Mouse (Mus musculus) splenic B cell, adult 2 months (primary cell): ENCODE results near the gene Insl5.

Experiments used
- DNase-seq: peaks from one replicate; pipeline ENCODE4 v3.0.0-alpha.2; 2011; ENCODE audit warnings: low read depth, low spot score
- H3K27me3 ChIP-seq: 2 replicates; pipeline ENCODE4 v1.6.1; 2012; ENCODE audit warnings: mild to moderate bottlenecking, low read length, moderate library complexity, mixed read lengths; ENCODE audit not compliant: control insufficient read depth, poor library complexity, insufficient read depth, severe bottlenecking
- H3K36me3 ChIP-seq: 2 replicates; pipeline ENCODE4 v1.6.1; 2012; ENCODE audit warnings: mild to moderate bottlenecking, low read length, moderate library complexity, mixed read lengths; ENCODE audit not compliant: control insufficient read depth, poor library complexity, insufficient read depth, severe bottlenecking

The Insl5 gene

DNA sequence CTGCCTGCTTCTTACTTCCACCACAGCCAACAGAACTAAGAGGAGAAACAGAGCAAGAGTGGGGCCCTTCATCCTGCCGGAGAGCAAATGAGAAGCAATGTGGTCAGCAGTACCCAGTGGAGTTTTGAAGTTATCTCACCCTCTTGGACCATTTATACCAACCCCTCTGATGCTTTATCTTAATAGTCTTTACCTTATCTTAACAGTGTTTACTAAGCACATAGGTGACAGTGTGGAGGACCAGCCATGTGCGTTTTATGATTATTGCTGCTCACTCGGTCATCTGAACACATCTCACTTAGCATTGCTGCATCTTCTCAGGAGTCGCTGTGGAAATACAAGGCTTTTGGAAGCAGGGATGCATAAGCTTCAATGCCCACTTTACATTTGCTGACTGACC is at the start of gene Insl5:
Insl5 (minus strand) TSS at position 222 of the 400 bp plus-strand sequence.
- Histone ChIP-seq H3K36me3 (no peaks in the 10 kb centered on the region), H3K27me3 (no peaks in the 10 kb centered on the region)
- no peak for DNase-seq

DNA sequence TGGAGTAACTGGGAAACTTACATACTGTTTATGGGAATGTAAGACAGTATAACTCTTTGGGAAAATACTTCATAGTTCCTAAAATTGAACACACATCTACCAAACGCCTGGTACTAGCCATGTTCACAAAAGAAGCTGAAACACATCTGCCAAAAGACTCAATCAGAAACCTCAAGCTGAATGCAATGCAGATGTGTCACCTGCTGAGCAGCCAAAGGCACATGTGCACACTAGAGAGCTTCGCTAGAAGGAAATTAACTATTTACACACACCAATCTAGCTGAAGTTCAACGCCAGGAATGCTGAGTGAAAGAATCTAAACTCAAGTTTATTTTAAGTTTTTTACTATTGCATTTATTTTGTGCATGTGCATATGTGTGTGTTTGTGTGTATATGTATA is 44.0 kb upstream of the Insl5 start:
- DNase-seq, result no peak
- Histone ChIP-seq H3K27me3 (no peaks in the 10 kb centered on the region), H3K36me3 (no peaks in the 10 kb centered on the region)

DNA sequence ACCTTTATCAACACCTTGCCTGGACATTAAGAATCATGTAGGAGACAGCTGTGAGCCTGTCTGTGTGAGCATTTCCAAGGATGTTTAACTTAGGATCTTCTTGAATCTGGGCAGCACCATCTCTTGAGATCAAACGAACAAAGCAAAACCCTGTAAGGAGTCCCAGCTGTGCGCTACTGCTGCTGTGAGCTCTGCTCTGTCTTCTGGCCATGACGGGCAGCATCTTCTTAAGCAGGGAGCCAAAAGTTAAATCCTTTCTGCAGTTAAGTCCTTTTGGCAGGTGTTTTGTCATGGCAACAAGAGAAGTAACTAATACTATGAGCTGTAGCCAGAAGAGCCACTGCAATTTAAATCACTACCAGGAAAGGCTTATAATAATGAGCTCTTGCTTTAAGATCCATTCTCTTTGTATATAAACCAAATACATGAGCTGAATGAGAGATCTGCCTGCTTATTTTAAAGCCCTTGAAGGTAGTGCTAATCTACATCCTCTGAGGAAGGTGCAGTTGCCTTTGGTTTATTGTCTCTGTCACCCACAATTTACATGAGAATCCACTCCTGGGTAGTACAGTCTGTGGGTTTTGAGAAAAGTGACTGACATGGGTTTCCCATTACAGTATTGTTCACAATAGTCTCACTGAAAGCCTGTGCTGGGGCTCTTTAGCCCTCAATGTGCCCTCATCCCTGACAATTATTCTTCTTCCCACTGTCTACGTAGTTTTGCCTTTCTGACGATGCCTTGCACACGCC is 41.4 kb upstream of the Insl5 start:
- no peaks in the 10 kb centered on the region for H3K36me3 ChIP-seq
- no peak for DNase-seq

DNA sequence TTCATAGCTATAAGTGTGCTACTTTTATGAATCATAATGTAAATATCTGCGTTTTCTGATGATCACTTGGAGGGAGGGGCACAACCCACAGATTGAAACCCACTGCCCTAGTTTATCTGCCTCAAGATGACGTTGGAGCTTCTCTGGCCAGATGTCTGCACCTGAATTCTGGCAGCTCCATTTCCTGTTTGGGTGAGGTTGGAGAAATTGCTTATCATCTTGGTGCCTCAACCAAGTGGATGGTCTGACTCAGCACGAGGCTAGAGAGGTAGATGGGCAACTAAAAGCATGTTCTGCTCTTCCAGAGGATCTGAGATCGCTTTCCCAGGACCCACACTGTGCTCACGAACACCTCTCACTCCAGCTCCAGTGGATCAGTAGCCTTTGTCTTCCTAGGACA is 38.3 kb upstream of the Insl5 start:
- DNase-seq, result no peak
- Histone ChIP-seq H3K36me3 (no peaks in the 10 kb centered on the region), H3K27me3 (no peaks in the 10 kb centered on the region)

More for the DNA sequence above, 41.4 kb upstream of the Insl5 start:
- H3K27me3 ChIP-seq, result no peaks in the 10 kb centered on the region

DNA sequence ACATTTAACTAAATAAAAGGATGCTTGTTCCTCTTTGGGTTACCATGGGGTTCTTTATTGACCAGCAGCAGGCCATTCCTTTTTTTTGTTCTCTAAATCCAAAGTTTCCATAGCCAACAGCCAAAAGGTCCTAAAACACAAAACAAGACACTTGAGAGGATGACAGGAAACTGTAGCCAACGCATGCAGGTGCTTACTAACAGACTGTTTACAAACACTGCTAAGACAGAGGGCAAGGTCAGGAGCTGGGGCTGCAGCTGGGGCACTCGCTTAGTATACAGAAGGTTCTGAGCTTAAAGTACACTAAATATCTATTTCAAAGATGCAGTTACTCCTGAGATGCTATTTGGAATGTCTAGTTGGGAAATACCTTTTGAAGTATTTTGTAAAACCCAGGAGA is 37.8 kb upstream of the Insl5 start:
- Histone ChIP-seq H3K27me3 (no peaks in the 10 kb centered on the region), H3K36me3 (no peaks in the 10 kb centered on the region)
- DNase-seq, result no peak

DNA sequence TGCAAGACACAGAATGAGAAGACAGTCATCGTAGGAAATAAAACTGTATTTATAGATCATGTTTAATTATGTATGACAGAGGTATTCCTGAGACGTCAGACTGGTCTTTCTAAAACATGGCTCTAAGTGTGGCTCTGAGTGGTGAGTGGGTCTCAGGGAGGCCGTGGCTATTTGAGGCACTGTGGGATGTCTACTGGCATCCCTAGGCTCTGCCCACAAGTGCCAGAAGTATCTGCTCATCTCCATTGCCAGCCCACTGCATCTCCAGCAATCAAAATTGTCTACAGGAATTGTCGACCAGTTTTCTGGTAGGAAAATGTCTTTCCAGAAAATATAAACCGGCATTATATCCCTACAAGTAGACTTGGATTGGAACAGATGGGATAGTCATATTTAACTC is 30.3 kb upstream of the Insl5 start:
- DNase-seq, result no peak
- Histone ChIP-seq H3K27me3 (no peaks in the 10 kb centered on the region), H3K36me3 (no peaks in the 10 kb centered on the region)

DNA sequence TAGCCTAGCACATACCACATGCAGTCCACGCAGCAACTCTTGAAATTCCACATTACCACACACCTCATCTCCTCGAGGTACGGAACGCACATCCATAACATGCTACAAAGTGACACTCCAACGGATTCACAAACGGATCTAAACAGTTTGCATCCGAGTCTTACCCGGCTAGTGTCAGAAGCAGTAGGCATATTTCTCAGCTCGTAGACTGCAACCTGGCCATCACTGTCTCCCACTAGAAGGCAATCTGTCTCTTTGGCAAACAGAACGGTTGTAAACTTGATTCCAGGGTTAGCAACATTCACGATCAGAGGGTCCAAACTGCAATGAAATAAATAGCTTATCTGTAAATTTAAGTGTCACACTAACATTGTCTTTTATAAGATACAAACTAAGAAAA is 21.4 kb upstream of the Insl5 start:
- DNase-seq, result no peak
- Histone ChIP-seq H3K27me3 (no peaks in the 10 kb centered on the region), H3K36me3 (no peaks in the 10 kb centered on the region)

DNA sequence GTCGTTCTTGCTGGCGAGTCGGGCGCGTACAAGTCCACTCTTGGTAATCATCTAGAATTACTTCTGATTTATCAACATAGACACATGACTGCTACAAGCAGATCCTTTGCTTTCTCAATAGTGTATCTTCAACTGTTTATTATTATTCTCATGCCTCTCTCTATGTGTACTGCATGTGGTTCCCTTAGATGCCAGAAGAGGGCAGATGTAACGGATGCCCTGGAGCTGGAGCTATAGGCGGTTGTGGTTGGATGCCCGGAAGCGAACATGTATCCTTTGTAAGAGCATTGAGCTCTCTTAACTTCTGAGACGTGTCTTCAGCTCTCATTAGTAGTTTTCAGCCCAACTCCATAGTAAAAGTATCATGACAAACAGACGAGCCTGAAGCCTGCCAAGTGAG is 16.4 kb upstream of the Insl5 start:
- no peaks in the 10 kb centered on the region for H3K27me3 ChIP-seq
- DNase-seq, result peak; percentile 7
- no peaks in the 10 kb centered on the region for H3K36me3 ChIP-seq

DNA sequence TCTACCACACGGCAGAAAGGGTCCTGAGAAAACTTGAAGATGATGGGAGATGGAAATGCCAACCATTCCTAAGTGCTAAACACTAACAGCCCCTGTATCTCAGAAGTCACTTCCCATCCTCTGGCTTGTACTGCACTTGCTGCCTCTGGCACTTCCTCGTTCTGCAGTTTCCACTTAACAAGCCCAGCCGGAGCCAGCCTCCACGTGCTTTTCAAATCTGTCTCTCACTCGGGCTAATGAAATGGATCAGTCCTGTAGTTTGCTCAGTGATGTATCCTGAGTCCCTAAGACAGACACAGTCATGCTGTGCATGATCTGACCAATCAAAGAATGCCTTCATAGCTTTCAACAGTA is 13.2 kb upstream of the Insl5 start:
- no peak for DNase-seq
- Histone ChIP-seq H3K27me3 (no peaks in the 10 kb centered on the region), H3K36me3 (no peaks in the 10 kb centered on the region)

DNA sequence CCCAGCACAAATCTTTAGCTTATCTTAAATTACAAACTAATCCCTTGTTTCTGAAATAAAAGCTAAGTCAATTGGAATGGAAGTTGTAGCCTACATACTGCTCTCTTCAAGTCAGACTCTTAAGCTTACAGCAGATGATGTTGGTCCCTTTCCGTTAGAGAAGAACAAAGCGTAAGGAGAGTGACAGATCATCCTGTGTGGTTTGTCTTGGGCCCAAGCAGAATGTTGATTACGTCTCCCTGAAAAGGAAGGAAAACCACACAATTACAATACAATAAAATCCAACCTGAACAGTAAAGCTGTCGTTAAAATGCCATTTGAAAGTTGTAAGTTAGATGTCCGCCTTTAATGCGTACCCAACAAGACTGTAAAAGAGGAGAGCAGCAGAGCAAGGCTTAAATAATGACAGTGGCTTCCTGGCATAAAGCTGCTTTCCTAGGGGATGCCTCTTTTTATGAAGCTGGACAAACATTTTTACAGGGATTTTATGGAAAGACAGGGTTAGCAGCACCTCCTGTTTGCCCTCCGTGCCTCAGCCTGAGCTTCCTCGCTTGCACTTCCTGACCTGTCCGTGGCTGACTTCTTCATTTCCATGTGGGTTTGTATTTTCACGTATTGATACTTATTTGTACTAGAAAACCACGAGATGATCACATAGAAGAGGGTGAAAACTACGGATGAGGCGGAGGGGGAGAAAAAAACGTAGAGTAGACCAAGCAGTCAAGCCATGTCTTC is 12.6 kb upstream of the Insl5 start:
- no peak for DNase-seq
- H3K36me3 ChIP-seq, result no peaks in the 10 kb centered on the region

DNA sequence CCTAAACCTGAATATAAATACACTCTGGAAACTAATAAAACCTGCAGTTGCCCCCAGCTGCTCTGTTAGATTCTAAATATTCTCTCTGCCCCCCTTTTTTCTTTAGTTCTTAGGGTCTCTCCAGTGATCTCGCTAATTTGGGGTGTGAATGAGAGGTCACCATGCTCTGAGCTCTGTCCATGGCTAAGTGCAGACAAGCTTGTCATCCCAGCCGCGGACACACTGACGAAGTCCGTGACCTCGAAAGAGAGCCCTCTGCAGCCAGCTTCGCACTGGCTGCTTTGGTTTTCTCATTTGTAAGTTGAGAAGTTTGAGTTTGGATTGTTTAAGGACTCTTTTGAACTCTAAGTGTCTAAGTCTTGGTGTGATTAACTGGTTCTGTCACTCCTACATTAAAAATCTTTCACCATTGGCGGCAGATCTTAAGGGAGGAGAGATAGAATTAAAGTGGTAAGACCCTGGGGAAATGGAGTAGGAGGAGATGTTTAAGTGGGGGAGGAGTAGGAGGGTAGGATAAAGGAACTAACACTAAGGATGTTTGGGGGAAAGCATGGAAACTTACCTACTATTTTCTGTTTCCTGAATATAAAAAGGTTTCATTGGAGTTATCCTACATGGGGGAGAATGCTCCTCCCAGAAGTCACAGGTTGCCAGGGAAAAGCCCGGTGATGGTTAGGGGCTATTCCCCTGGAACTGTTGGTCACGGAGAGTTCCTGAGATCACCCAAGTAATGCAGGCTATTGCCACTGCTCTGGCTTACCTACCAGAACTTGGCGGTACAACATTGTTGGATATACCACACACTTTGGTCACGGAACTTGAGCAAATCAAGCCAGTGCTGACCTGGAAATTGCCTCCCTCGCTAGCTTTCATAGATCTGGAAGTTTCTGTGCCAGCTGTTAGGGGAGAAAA is 1.8 kb upstream of the Insl5 start:
- no peak for DNase-seq
- Histone ChIP-seq H3K36me3 (no peaks in the 10 kb centered on the region), H3K27me3 (no peaks in the 10 kb centered on the region)

More for the DNA sequence above, 12.6 kb upstream of the Insl5 start:
- no peaks in the 10 kb centered on the region for H3K27me3 ChIP-seq

DNA sequence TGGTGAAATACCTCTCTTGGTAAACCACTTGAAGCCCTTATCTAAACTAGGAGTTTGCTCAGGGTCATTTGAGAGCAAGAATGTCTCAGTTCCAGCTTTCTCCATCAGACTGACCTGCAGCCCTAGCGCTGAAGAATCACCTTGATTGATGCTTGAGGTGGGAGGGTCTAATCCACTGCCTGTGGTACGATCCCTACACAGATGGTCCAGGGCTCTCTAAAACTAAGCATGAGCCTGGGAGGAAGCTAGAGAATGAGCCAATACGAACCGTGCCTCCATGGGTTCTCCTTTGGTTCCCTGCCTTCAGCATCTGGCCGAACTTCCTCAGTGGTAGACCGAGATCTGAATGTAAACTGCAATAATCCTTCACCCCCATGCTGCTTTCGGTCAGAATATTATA is 1.1 kb upstream of the Insl5 start:
- H3K36me3 ChIP-seq, result no peaks in the 10 kb centered on the region
- H3K27me3 ChIP-seq, result no peaks in the 10 kb centered on the region
- no peak for DNase-seq

DNA sequence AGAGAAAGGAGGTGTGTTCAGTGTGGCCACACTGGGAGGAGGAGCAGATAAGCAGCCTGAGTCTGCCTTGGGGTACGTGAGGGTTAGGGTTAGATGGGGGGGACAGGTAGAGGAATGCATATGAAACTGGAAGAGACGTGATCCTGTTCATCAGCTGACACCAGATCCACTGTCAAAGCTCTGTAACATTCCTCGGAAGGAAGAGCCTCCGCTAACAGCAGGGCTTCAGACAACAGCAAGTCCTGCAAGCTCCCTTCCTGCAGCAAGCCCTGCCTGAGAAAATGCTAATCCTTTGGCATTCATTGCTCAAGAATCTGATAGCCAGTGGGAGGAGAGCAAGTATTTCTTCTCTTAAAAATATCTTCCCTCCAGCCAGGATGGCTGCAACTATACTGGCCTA is 13.2 kb downstream of the Insl5 start:
- Histone ChIP-seq H3K36me3 (no peaks in the 10 kb centered on the region), H3K27me3 (no peaks in the 10 kb centered on the region)
- DNase-seq, result no peak

DNA sequence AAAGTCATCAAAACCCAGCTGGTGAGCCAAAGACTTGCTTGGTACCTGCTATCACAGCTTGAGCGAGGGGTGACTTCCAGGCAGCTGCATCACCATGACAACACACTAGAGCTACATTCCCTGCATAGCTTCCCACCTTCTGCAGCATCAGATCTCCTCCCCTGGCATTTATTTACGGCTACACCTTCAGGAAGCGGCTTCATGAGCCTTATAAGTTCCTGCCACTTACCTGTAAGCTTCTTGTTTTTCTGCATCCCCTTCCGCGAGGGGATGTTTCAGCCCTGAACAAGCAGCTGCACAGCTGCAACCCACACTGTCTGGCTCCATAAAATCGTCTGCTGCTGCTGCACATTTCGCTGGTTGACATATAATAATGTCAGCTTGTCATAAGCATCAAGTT is 14.8 kb downstream of the Insl5 start:
- Histone ChIP-seq H3K27me3 (no peaks in the 10 kb centered on the region), H3K36me3 (no peaks in the 10 kb centered on the region)
- DNase-seq, result no peak

DNA sequence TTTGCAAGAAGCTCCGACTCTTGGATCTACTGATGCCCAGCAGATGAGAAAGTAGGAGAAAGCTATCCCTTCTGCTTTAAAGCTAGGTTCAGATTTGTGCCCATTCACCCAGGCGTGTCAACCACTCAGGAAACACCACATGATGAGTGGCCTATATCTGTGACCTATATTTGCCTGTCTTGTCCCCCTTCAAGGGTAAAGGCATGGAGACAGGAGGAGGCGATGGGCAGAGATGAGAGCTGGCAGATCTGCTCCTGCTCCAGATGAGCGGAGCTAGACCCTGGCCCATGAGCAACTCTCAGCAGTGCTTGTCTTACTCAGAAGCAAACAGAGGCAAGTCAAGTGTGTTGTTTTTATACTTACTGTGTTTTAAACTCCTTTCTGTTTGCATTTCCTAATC is 15.9 kb downstream of the Insl5 start:
- no peaks in the 10 kb centered on the region for H3K36me3 ChIP-seq
- no peaks in the 10 kb centered on the region for H3K27me3 ChIP-seq
- no peak for DNase-seq
